Mouse (Mus musculus) forebrain, postnatal 0 days (tissue): ENCODE results near the gene Ocm. TPM values are rescaled to one million over a fixed set of nuclear protein-coding genes. Genes with fewer than 3 reads are reported as not detected.
"Not testable (repeated sequence)": the region's sequence is repeated elsewhere in the genome, so short reads cannot be mapped to it uniquely, and the experiment has no call there.

Experiments
- ATAC-seq: fragments of 200-750 bp; cut with Nextera tagmentation; 2 replicates; pipeline ENCODE4 v1.8.0; 2017; ENCODE audit warnings: mild to moderate bottlenecking, moderate library complexity
- DNase-seq: peaks from one replicate; pipeline ENCODE4 v3.0.0-alpha.2; 2015
- H3K27ac ChIP-seq: fragments of 300-500 bp; sonication (generic); 2 replicates; pipeline ENCODE4 v1.5.1; 2014; ENCODE audit warnings: low read depth, mild to moderate bottlenecking, antibody characterized with exemption, low read length, moderate library complexity, mixed read lengths
- H3K27me3 ChIP-seq: fragments of 300-500 bp; sonication (generic); 2 replicates; pipeline ENCODE4 v1.6.1; 2014; ENCODE audit warnings: mild to moderate bottlenecking, low read length, mixed read lengths; ENCODE audit not compliant: insufficient read depth
- H3K36me3 ChIP-seq: fragments of 300-500 bp; sonication (generic); 2 replicates; pipeline ENCODE4 v1.6.1; 2014; ENCODE audit warnings: mild to moderate bottlenecking, moderate library complexity; ENCODE audit not compliant: insufficient read depth
- H3K4me1 ChIP-seq: fragments of 300-500 bp; sonication (generic); 2 replicates; pipeline ENCODE4 v1.6.1; 2014; ENCODE audit warnings: antibody characterized with exemption; ENCODE audit not compliant: insufficient read depth
- H3K4me2 ChIP-seq: fragments of 300-500 bp; sonication (generic); 2 replicates; pipeline ENCODE4 v1.6.1; 2014; ENCODE audit warnings: low read depth, mild to moderate bottlenecking, moderate library complexity
- H3K4me3 ChIP-seq: fragments of 300-500 bp; sonication (generic); 2 replicates; pipeline ENCODE4 v1.5.1; 2014; ENCODE audit warnings: low read depth, low read length, mixed read lengths
- H3K9ac ChIP-seq: fragments of 300-500 bp; sonication (generic); 2 replicates; pipeline ENCODE4 v1.6.1; 2014; ENCODE audit warnings: mild to moderate bottlenecking
- H3K9me3 ChIP-seq: fragments of 300-500 bp; sonication (generic); 2 replicates; pipeline ENCODE4 v1.6.1; 2016; ENCODE audit warnings: low read length
- CTCF ChIP-seq: sonication (generic); IDR thresholded peaks from 2 replicates; pipeline ENCODE4 v1.5.1; 2016; ENCODE audit warnings: antibody characterized with exemption, control low read depth, low read depth
- WGBS: fragments of 180-500 bp; shearing (Covaris S2); extraction: QIAGEN DNeasy Blood & Tissue Kit; methylation state at CpG from one replicate; pipeline ENCODE4 v1.1.7; 2014; 5-methylcytosine and 5-hydroxymethylcytosine counted together
- polyA plus RNA-seq: library from polyadenylated mRNA; unstranded; fragments of >200 nt; fragmentation: Nextera tagmentation; extraction: Ambion mirVana; gene quantifications from 2 replicates; pipeline ENCODE4 v1.2.1, GENCODE M21; 2015
- total RNA-seq: library from RNA; depleted of rRNA; stranded (reverse); fragments of >200 nt; gene quantifications from 2 replicates; pipeline ENCODE4 v1.2.3, GENCODE M21; 2014

Ocm gene
- total and polyA plus RNA-seq, 2 experiments from 2014 or later, result not detected

- 56% methylated on average over 17 of the region's 17 CpGs for WGBS
- no peak for ATAC-seq
- Histone ChIP-seq H3K4me3 (no peak overlapping the region; the same call in 1 of the 2 replicates), H3K4me1 (no peaks in the 10 kb centered on the region), H3K36me3 (no peaks in the 10 kb centered on the region), H3K27ac (peak overlapping the region; percentile 29; the same call in 1 of the 2 replicates), H3K9me3 (no peaks in the 10 kb centered on the region), H3K9ac (no peak overlapping the region), H3K4me2 (peak overlapping the region; percentile 21), H3K27me3 (no peaks in the 10 kb centered on the region)
- DNase-seq, result peak; percentile 14
- TF ChIP-seq CTCF, result no peak
These were observed 10.5 kb upstream of the Ocm start for GRCm38 (mm10) chr5:144036952-144037351.

- H3K4me2 ChIP-seq, result no peak overlapping the region
- H3K27me3 ChIP-seq, result no peaks in the 10 kb centered on the region
- no peak overlapping the region for H3K27ac ChIP-seq
- ATAC-seq (peak; percentile 48), DNase-seq (peak; percentile 29)
- 76% methylated on average over 7 of the region's 7 CpGs for WGBS
- no peaks in the 10 kb centered on the region for H3K36me3 ChIP-seq
- no peak for TF ChIP-seq CTCF
- no peaks in the 10 kb centered on the region for H3K9me3 ChIP-seq
- no peaks in the 10 kb centered on the region for H3K4me1 ChIP-seq
- no peak overlapping the region for H3K4me3 ChIP-seq
- H3K9ac ChIP-seq, result no peak overlapping the region
These were observed 8.1 kb upstream of the Ocm start for GRCm38 (mm10) chr5:144034567-144034966.

GRCm38 (mm10) chr5:144032491-144032890 lies 6.0 kb upstream of the Ocm start:
- DNase-seq (no peak), ATAC-seq (no peak)
- Histone ChIP-seq H3K4me2 (no peak overlapping the region), H3K27ac (no peak overlapping the region), H3K4me1 (no peaks in the 10 kb centered on the region), H3K9ac (no peak overlapping the region), H3K9me3 (no peaks in the 10 kb centered on the region), H3K27me3 (no peaks in the 10 kb centered on the region), H3K36me3 (no peaks in the 10 kb centered on the region), H3K4me3 (no peak overlapping the region)
- 94% methylated on average over 7 of the region's 7 CpGs for WGBS
- TF ChIP-seq CTCF, result no peak

- Histone ChIP-seq H3K36me3 (peaks cover 18% of the 10 kb centered on the region), H3K4me1 (no peaks in the 10 kb centered on the region), H3K27ac (no peak overlapping the region), H3K4me2 (no peak overlapping the region), H3K27me3 (no peaks in the 10 kb centered on the region), H3K9ac (no peak overlapping the region), H3K4me3 (no peak overlapping the region), H3K9me3 (no peaks in the 10 kb centered on the region)
- 93% methylated on average over 9 of the region's 9 CpGs for WGBS
- ATAC-seq (no peak), DNase-seq (no peak)
- no peak for TF ChIP-seq CTCF
These were observed 10.6 kb downstream of the Ocm start for GRCm38 (mm10) chr5:144015845-144016244.

GRCm38 (mm10) chr5:144015312-144015650 lies 11.2 kb downstream of the Ocm start:
- no peak for TF ChIP-seq CTCF
- no peak for DNase-seq
- Histone ChIP-seq H3K27ac (no peak overlapping the region), H3K9ac (no peak overlapping the region), H3K4me3 (peak overlapping the region; percentile 97; the same call in 1 of the 2 replicates), H3K4me1 (no peaks in the 10 kb centered on the region), H3K9me3 (no peaks in the 10 kb centered on the region), H3K36me3 (peaks cover 23% of the 10 kb centered on the region), H3K27me3 (no peaks in the 10 kb centered on the region), H3K4me2 (peak overlapping the region; percentile 51; the same call in 1 of the 2 replicates)
- ATAC-seq, result no peak
- WGBS, result 82% methylated on average over 3 of the region's 3 CpGs

- DNase-seq (peak; percentile 91), ATAC-seq (peak; percentile 100)
- no peaks in the 10 kb centered on the region for H3K9me3 ChIP-seq
- no peak for TF ChIP-seq CTCF
- peak within 1 kb of the TSS; percentile 68 for H3K9ac ChIP-seq
- WGBS, result 3% methylated on average over 46 of the region's 47 CpGs
- peak within 1 kb of the TSS; percentile 51 for H3K4me2 ChIP-seq
- no peaks in the 10 kb centered on the region for H3K4me1 ChIP-seq
- H3K27ac ChIP-seq, result peak within 1 kb of the TSS; percentile 79
- H3K4me3 ChIP-seq, result peak within 1 kb of the TSS; percentile 97
- H3K27me3 ChIP-seq, result no peaks in the 10 kb centered on the region
- peaks cover 27% of the 10 kb centered on the region for H3K36me3 ChIP-seq
These were observed 11.7 kb downstream of the Ocm start, which contains the start of gene Ccz1 for GRCm38 (mm10) chr5:144014551-144015311. TSS of gene Ccz1 (minus strand) at chr5:144014877.

- H3K27ac ChIP-seq, H3K9me3 ChIP-seq, H3K27me3 ChIP-seq, H3K9ac ChIP-seq, H3K4me1 ChIP-seq, ATAC-seq, DNase-seq: not testable (repeated sequence)
- H3K4me2 ChIP-seq, result peak overlapping the region; percentile 51
- 70% methylated on average over 12 of the region's 13 CpGs for WGBS
- peak overlapping the region; percentile 97 for H3K4me3 ChIP-seq
- peaks cover 38% of the 10 kb centered on the region for H3K36me3 ChIP-seq
These were observed 12.9 kb downstream of the Ocm start for GRCm38 (mm10) chr5:144013366-144014134.
